Mouse (Mus musculus) erythroblast, embryonic 14.5 days (primary cell): ENCODE measurements around the gene Prm1.
"Not testable (repeated sequence)": the region's sequence is repeated elsewhere in the genome, so short reads cannot be mapped to it uniquely, and the experiment has no call there.

Source experiments
- GATA1 ChIP-seq: IDR thresholded peaks from 2 replicates; pipeline ENCODE4 v1.6.1; 2012; ENCODE audit warnings: low read length, inconsistent platforms, mixed read lengths
- TAL1 ChIP-seq: IDR thresholded peaks from 3 replicates; pipeline ENCODE4 v1.6.1; 2012; ENCODE audit warnings: low read length, inconsistent platforms, mixed read lengths

GRCm38 (mm10) chr16:10802420-10802819 lies 3.2 kb downstream of the Prm1 start:
- not testable (repeated sequence) for TF ChIP-seq GATA1, TAL1
